Mouse (Mus musculus): Measurements from ENCODE around the gene Gm20388.
A peak's percentile ranks its signal among the peaks of the same experiment; 100 is the strongest.

Gm20388 gene

GRCm38 (mm10) chr8:122673989-122674388 lies 2763.3 kb downstream of the Gm20388 start:
- no peak for DNase-seq (ENCODE audit: low spot score)

DNA sequence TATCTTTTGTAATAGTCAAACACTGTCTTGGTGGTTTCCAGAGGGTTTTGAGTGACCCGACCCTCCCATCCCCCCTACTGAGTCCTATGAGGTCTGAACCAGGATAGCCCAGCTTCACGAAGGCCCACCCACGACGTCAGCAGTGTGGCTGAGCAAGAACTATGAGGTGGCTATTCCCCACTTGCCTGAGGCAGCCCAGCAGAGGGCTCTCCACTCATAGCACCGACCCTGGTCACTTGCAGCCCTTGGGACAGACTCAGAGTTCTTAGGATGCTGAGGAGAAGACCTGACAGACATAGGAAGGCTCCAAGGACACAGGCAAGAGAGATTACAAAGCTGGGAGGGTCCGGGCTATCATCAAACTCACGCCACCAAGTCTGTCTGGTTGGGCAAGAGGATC lies 2764.4 kb downstream of the Gm20388 start:
- DNase-seq (ENCODE audit: low spot score): no peak

DNA sequence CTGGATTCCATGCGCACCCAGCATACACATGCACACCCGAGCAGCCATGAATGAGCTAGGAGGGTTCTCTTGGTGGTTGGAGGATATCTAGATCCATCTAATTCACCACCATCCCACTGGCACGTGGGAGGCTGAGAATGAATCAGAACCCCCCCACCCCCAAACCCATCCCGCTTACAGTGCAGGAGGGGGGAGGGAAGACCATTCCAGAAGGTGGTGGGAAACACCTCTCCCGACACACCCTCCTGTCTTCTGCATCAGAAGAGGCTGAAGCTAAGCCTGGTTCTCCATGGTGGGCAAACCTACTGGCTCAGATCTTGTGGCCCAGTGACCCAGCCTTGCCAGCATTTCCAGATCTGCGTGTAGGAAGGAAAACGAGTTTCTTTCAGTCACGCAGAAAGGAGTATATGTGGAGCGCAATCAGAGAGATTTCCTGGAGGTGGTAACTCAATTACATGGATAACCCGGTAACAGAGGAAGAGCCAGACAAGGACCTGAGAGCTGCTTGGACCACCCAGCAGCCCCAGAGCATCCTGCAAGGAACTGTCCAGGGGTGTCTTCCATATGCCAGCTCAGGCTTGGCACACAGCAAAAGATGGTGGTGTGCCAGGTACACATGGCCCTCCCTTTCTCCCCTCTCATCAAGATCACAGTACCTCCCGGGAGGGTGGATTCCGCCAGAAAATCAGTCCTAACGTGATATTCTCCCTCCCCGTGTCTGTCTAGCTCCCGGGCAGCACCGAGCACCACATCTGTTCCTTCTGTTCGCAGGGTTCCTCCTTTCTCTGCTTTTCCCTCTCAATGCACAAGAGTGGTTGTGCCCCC lies 2765.2 kb downstream of the Gm20388 start:
- no peak for DNase-seq (ENCODE audit: low spot score)

DNA sequence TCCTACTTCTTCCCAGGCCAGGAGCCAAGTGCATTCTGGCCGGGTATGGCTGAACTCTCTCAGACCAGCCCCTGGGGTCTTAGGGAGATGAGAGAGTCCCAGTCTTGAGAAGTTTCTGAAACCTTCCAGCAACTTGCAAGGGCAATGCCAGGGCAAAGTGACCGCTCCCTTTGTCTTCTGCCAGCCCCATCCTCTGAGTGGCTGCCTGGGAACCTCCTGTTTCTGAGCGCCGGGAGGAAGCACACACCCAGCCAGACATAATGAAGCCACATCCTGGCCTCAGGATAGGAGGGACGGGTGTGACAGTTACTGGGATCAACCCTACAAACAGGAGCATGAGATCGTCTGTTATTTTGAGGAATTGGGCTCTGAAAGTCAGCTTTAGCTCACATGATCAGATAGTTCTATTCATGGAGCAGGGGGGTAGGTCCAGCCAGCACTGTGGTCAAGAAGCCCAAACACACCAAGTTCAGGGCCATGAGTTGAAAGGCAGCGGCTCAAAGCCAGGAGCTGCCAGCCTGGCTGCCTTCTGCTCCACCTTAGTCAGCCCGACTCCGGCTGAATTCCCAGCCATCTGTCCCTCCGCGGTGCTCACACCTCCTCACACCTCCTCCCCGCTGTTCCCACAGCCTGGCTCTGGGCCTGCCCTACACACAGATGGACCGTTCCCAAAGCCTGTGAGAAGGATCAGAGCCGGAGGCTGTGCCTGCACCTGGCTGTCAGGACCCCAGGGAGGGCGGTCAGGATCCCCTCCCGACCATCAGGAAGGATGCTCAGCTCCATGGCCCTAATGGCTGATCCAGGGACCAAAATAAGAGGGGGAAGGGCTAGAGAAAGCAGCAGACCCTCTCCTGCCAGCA lies 2766.2 kb downstream of the Gm20388 start:
- peak; percentile 46 for DNase-seq (ENCODE audit: low spot score)

GRCm38 (mm10) chr8:122677481-122678021 lies 2766.9 kb downstream of the Gm20388 start:
- DNase-seq (ENCODE audit: low spot score): no peak

GRCm38 (mm10) chr8:122678061-122678895 lies 2767.6 kb downstream of the Gm20388 start:
- DNase-seq (ENCODE audit: low spot score): peak; percentile 79

DNA sequence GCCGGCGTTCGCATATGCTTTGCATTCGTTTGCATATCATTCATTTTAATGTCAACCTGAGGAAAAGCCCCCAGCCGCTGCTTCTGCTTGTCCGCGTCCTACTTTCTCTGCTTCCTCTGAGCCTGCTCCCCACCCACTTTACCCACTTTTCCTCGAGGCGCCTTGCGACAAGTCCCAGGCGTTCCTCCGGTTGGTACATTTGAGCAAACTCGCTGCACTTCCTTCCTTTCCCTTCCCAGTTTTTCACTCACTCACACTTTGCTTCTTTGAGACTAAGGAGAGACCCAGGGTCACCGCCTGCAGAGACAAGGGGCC lies 2768.2 kb downstream of the Gm20388 start:
- no peak for DNase-seq (ENCODE audit: low spot score)

DNA sequence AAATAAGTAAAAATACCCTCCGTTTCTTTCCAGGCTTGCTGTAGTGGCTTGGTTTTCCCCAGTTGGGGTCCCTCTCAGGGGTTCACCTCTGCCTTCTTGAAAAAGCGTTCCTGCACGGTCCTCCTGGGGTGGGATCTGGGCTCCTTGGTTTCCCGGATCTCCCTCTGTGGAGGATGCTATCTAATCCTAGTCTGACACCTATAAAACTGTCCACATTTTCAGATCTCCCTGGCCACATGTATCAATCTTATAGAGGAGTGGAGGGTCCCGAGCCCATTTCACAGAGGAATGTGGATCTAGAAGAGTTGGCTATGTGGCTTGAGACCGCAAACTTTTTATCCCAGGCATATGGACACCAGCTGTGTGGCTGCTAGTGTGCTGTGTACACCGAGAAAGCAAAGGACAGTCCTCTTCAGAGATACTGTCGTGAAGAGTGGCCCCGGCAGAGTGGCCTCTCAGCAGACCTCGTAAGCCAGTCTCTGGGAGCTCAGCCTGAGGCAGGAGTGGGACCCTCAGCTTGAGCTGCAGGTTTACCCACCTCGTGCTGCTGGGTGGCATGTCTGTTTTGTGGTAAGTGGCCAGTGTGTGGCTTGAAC lies 2768.8 kb downstream of the Gm20388 start:
- peak; percentile 27 for DNase-seq (ENCODE audit: low spot score)

GRCm38 (mm10) chr8:122680171-122680570 lies 2769.5 kb downstream of the Gm20388 start:
- DNase-seq (ENCODE audit: low spot score): no peak

GRCm38 (mm10) chr8:122682820-122683219 lies 2772.2 kb downstream of the Gm20388 start:
- DNase-seq (ENCODE audit: low spot score): no peak

- DNase-seq (ENCODE audit: low spot score): peak; percentile 55
These were observed 2774.6 kb downstream of the Gm20388 start for GRCm38 (mm10) chr8:122685097-122685861.

DNA sequence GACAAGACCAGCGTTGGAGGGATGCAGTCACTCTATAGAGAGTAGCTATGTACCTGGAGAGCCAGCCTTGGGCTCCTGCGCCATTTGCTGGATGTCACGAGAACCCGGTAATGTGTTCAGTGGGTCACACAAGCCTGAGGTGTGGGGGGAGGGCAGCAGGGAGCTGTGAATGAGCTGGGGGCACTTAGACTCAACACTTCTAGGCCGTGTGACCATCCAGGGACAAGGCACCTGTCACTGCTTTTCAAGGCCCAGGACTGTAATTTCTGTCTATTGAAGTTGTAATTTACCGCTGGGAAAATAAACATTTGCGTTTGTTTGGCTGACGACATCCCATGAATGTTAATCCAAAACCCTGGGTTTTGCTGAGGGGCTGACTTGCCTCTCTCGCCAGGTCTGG lies 2776.2 kb downstream of the Gm20388 start:
- DNase-seq (ENCODE audit: low spot score): no peak

GRCm38 (mm10) chr8:122689315-122689714 lies 2778.7 kb downstream of the Gm20388 start:
- DNase-seq (ENCODE audit: low spot score): no peak

- no peak for DNase-seq (ENCODE audit: low spot score)
These were observed 2780.4 kb downstream of the Gm20388 start for GRCm38 (mm10) chr8:122691018-122691417.

- no peak for DNase-seq (ENCODE audit: low spot score)
These were observed 2781.5 kb downstream of the Gm20388 start for GRCm38 (mm10) chr8:122692152-122692551.

- DNase-seq (ENCODE audit: low spot score): peak; percentile 73
These were observed 2784.9 kb downstream of the Gm20388 start for GRCm38 (mm10) chr8:122695438-122696042.

GRCm38 (mm10) chr8:122697181-122697581 lies 2786.5 kb downstream of the Gm20388 start:
- no peak for DNase-seq (ENCODE audit: low spot score)

DNA sequence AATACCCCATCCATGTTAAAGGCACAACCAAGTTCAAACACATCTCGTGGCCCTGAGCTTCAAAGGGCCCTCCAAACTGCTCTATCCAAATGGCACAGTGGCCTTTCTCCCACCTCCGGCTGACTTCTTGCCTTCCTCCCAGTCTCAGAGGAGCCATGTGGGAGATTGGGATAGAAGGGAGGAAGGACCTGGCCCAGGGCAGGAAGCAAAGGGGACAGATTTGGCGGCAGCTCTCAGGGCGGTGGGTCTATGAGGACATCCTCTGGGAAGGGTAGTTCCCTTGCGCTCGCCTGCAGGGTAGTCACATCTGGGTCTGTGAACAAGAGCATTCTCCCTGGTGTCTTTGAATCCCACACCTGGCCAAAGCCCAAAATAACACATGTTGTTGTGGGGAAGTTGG lies 2786.9 kb downstream of the Gm20388 start:
- DNase-seq (ENCODE audit: low spot score): no peak

DNA sequence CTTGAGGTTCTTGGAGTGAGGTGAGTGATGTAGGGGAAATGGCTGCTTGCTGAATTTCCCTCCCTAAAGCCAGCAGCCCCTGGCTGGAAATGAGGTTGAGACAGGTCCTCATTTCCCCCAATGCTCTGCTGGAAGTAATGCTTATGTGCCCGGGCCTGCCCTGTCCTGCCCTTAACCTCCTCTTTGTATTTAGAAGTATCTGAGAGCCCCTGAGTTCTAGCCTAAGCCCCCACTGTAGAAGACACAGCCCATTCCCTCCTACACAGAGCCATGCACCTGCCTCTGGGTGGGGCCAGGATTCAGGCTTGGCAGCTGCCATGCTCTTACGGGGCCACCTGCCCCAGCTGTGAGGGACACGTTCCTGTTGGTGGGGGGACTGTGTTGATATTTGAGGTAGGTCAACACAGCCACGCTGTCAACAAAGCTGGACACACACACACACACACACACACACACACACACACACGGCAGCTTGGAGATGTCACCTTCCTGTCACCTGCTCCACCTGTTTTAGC lies 2787.7 kb downstream of the Gm20388 start:
- DNase-seq (ENCODE audit: low spot score): no peak

GRCm38 (mm10) chr8:122699005-122699492 lies 2788.4 kb downstream of the Gm20388 start, which contains the start of gene Cbfa2t3:
TSS of gene Cbfa2t3 (minus strand) at chr8:122699109.
- peak; percentile 26 for DNase-seq (ENCODE audit: low spot score)
